Mouse (Mus musculus): ENCODE results near the gene Anxa11. TPM values are rescaled to one million over a fixed set of nuclear protein-coding genes. Genes with fewer than 3 reads are reported as not detected.
"Not testable (repeated sequence)": the region's sequence is repeated elsewhere in the genome, so short reads cannot be mapped to it uniquely, and the experiment has no call there.

Gene Anxa11
- polyA plus RNA-seq, 1 experiment = 119 TPM

DNA sequence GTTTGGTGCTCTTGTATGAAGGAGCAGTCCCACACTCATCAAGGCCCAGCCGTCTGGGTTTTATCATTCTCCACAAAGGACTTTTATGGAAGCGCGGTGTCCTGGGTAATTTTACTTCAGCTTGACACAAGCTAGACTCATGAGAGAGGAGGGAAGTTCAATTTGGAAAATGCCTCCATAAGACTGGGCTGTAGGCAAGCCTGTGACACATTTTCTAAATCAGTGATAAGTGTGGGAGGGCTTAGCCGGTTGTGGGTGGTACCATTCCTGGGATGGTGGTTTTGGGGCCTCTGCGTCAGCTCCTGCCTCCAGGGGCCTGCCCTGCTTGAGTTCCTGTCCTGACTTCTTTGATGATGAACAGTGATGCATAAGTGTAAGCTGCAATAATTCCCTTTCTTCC, 23.3 kb downstream of the Anxa11 start:
- DNase-seq (ENCODE audit: low read depth, low spot score) = no peak
- WGBS = 51% methylated on average over 5 of the region's 5 CpGs

DNA sequence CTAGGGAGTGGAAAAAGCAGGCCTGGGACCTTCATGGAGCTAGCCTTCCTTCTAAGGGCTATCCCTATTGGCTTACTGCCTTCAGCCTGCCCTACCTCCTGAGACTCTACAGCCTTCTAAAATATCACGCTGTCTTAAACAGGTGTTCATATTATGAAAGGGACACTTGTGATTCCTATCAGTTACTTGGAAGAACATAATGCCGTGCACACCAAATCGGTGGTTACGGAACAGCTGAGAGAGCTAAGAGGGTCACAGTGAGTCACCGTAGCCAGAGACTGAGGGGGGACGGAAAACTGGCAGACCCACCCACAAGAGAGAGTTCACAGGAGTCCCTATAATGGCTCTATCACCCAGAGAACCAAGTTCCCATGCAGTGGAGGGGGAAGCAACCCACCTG, 24.4 kb downstream of the Anxa11 start:
- 41% methylated on average over 6 of the region's 6 CpGs for WGBS
- no peak for DNase-seq (ENCODE audit: low read depth, low spot score)

DNA sequence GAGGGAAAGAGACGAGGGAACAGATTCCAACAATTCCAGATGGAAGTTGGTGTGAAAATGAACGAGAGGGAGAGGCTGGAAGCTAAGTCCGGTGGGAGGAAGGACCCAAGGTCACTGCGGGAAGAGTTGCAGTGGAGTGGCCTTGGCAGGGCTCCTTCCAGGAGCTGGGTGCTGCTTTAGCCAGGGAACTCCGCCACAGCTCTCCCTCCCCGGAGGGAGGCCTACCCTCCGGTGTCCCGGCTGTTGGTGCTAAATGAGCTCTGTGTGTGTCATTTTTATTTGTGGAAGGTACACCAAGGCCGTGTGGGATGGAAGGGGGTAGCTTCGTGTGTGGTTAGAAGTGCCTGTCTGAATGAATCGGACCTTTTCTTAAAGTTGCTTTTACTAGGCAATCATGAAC, 24.9 kb downstream of the Anxa11 start:
- WGBS = 20% methylated on average over 11 of the region's 11 CpGs
- DNase-seq (ENCODE audit: low read depth, low spot score) = no peak

DNA sequence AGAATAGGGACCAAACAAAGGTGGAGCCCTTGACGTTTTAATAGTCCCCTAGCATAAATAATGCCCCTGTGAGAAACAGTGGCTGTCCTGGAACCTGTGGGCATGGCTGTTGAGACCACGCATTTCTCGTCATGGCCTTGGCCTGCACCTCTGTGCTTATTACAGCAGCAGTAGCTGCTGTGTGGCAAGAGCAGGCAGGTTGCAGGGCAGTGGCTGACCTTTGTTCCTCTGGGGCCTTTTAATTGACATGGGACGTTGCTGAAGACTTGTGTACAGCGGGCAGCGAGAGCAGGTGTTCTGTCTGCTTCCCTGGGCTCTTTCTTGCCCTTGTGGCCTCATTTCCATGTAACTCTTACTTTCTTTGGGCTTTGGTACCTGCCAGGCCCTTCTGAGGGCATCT, 25.9 kb downstream of the Anxa11 start:
- DNase-seq (ENCODE audit: low read depth, low spot score) = no peak
- 25% methylated on average over 6 of the region's 6 CpGs for WGBS

DNA sequence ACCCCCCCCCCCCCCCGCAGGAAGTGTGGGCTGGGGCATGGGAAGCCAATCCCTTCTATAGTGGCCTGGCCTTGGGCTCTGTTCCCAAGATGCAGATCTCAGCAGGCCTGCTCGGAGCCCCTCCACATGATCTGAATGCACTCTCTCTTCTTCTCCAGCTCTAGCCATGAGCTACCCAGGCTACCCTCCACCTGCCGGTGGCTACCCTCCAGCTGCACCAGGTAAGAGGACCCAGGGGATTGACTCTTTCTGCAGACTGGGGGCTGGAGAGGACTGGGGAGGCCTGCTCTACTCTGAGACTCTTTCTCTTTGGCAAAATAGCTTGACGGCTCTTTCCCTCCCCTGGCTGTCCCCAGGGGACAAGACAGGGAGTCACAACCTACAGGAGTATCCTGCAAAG, 26.8 kb downstream of the Anxa11 start:
- no peak for DNase-seq (ENCODE audit: low read depth, low spot score)
- 30% methylated on average over 4 of the region's 4 CpGs for WGBS

DNA sequence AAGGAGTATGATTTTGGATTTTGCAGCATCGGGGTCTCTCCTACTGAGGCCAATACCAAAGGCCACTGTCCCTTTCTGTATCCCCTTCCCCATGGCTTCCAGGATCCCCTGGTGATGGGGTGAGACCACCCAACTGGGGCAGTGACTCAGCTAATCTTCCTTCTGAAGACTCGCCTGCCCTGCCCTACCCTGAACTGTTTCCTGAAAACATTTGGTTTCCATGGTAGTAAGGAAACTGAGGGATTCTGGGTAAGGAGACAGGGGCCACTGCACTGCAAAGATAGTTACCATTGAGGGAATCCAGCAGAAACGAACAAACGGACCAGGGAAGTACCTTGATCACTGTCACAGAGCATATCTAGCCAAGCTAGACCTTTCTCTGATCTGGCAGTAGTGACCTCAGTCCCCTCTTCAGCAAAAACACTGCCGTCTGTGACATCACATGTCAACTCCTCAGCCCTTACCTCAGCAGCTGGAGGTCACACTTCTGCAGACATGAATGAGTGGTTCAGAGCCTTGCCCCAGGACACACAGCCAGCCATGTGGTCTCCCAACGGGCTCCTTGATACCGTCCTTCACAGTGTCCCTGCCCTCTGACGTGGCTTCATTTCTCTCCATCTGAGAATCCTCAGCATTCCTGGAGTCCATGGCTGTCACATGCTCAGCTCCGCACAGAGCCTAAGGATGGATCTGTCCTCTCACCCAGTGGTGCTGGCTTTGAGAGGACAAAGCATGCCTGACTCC, 27.4 kb downstream of the Anxa11 start:
- WGBS = 56% methylated on average over 9 of the region's 9 CpGs
- no peak for DNase-seq (ENCODE audit: low read depth, low spot score)

DNA sequence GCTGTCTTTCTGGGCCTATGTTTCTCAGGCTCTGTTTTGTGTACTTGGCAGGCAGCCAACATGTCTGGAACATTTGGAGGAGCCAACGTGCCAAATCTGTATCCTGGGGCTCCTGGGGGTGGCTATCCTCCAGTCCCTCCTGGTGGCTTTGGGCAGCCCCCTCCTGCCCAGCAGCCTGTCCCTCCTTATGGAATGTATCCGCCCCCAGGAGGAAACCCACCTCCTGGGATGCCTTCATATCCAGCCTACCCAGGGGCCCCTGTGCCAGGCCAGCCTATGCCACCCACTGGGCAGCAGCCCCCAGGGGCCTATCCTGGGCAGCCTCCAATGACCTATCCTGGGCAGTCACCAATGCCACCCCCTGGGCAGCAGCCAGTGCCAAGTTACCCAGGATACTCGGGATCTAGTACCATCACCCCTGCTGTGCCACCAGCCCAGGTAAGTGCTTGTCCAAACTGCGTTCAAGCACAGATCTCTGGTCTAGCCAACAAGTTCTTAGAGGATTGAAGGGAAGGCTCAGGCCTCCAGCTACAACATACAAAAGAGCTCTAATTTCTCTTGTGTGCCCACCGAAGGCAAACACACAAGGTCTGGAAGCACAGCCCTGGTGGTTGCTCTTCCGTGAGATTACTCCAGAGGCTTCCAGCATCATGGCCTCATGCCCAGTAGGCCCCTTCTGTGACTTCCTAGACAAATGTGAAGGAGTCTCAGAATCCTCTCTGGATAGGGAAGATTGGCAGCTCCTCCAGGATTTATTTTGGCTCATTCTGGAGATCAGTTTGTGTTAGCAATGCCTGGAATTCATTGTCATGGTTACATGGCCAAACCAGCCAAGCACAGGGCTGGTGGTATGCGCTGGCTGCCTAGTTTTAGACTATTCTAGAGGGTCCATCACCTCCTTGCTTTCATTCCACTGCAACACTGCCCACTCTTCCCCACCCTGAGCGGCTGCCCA, 30.8 kb downstream of the Anxa11 start:
- no peak for DNase-seq (ENCODE audit: low read depth, low spot score)
- WGBS = 66% methylated on average over 8 of the region's 8 CpGs

DNA sequence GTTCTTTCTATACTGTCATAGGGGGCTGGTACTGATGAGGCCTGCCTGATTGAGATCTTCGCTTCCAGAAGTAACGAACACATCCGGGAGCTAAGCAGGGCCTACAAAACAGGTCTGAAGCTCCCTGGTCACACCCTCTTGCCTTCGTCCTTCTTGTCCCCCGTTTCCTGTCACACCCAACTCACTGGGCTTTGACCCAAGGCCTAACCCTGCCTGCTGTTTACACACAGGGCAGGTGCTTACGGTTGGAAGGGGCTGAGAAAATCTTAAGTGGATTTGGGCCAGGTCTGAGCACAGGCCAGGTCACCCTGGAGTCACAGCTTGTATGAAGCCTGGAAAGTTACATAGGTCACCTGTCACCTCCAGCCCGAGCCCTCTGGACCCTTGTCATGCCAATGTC, 34.7 kb downstream of the Anxa11 start:
- WGBS = no CpG with 5 or more reads among the region's 7 CpGs
- DNase-seq (ENCODE audit: low read depth, low spot score) = not testable (repeated sequence)

DNA sequence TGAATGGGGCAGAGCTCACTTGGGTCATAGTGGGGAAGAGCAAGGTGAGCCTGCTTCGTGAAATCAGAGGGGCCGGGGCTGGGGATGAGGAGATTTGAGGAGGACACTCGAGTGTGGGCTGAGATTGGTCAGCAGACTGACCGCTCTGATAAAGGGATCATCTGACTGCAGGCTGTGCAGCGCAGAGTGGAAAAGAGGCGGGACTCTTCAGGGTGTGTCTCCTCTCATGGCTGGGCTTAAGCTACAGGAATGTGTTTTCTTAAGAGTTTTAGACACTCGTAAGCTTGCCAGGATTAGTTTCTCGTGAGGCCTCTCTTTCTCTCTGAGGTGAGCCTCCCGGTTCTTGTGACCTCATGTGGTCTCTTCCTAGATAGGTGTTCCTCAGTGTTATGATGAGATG, 39.8 kb downstream of the Anxa11 start:
- DNase-seq (ENCODE audit: low read depth, low spot score) = not testable (repeated sequence)
- WGBS = no CpG with 5 or more reads among the region's 9 CpGs

DNA sequence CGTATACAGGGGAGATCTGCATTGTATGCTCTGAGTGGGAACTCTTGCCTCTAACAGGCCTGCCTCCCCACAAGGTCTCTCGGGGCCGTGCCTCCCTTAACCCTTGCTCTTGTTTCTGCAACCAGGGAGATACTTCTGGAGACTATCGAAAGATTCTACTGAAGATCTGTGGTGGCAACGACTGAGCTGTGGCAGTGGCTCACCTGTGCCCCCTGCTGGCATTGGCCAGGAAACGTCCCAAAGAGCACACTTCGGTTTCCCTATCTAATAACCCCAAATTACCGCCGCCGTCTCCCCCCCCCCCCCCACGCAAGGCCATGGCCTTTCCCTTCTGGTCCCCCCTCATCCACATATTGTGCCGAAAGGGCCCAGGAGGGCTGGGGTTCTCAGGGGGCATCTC, 43.9 kb downstream of the Anxa11 start:
- no CpG with 5 or more reads among the region's 12 CpGs for WGBS
- not testable (repeated sequence) for DNase-seq (ENCODE audit: low read depth, low spot score)

DNA sequence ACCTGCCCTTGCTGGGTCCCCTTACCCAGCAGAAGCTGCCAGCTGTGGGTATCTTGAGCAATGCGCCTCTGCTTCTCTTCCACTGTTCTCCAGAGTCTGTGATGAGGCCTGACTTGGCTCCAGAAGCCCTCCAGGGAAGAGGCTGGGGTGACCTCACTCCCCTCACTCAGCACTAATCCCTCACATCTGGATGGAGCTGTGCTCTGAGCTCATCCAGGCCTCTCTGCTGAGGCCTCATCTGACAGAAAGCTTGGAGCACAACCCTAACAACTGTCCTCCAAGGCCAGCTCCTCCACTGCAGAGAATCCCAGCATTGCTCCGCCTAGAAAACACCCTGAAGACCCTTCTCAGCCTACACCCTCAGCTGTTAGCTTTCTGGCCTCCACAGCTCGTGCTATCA, 52.6 kb downstream of the Anxa11 start:
- DNase-seq (ENCODE audit: low read depth, low spot score) = not testable (repeated sequence)
- WGBS = no CpG with 5 or more reads among the region's 3 CpGs

DNA sequence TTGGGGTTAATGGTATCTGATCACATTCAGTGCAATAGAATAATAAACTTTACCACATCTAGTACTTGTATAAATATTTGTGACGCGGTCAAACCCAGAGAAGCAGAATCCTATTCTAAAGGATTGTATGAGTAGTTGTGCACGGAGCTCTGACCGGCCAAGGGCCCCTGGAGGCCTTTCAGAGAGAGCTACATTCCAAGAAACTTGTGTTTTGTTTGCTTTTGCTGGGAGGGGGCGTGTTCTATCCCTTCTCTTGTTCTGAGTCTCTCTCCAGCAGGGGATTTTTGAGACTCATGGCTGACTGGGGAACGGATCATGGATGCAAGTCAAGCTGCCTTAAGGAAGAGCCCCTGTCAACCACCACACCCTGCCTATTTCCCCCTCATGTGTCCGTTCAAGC, 53.7 kb downstream of the Anxa11 start:
- DNase-seq (ENCODE audit: low read depth, low spot score) = not testable (repeated sequence)
- WGBS = no CpG with 5 or more reads among the region's 7 CpGs

DNA sequence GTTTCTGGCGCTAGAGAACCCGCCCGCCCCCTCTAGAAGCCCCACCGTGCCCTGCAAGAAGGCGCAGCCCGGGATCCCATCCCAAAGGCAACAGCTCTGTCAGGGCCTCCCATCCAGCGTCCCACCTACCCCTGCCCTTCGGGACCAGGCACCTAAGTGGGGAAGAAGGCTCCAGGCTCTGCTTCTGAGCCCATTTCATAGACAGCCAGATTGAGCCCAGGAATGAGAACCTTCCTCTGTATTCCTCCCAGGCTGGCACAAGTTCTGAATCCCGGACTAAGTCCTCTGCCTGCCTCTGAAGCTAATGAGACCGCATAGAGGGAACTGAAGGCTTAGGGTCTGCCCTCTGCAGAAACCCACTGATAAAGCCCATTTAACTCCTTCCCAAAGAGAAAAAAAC, 61.0 kb downstream of the Anxa11 start, which contains the start of gene Plac9a:
Plac9a (minus strand) TSS at position 101 of the 400 bp plus-strand sequence.
- WGBS = no CpG with 5 or more reads among the region's 10 CpGs
- not testable (repeated sequence) for DNase-seq (ENCODE audit: low read depth, low spot score)

DNA sequence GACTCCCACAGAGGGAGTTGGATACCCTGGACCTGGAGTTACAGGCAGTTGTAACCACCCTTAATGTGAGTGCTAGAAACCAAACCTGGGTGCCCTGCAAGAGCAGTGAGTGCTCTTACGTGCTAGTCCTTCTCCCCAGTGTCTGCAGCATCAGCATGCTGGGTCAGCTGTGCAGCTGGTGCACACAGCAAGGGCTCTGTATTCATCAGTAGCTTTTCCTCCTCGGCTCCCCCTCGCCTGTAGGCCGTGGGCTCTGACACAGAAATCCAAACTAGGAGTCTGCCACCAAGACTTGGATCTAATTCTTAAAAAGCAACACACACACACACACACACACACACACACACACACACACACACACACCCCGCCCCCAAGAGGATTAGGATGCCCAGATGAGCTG, 63.3 kb downstream of the Anxa11 start:
- not testable (repeated sequence) for DNase-seq (ENCODE audit: low read depth, low spot score)
- WGBS = no CpG with 5 or more reads among the region's 5 CpGs

DNA sequence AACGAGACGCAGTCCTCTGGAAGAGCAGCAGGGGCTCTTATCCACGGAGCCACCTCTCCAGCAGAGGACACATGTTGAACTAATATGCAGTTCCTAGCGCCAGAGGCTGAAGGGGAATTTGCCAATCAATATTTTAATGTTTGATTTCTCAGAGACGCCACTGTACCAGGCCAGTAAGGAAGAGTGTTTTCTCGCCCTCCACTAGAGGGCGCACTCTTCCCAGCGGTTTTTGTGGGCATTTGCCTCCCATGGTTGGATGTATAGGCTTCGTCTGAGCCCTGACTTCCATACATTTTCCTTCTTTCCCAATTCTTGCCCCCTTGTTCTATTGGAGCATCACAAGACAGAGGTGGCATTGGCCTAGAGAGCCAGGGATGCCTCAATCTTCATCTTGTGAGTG, 65.3 kb downstream of the Anxa11 start:
- DNase-seq (ENCODE audit: low read depth, low spot score) = not testable (repeated sequence)
- WGBS = no CpG with 5 or more reads among the region's 9 CpGs

DNA sequence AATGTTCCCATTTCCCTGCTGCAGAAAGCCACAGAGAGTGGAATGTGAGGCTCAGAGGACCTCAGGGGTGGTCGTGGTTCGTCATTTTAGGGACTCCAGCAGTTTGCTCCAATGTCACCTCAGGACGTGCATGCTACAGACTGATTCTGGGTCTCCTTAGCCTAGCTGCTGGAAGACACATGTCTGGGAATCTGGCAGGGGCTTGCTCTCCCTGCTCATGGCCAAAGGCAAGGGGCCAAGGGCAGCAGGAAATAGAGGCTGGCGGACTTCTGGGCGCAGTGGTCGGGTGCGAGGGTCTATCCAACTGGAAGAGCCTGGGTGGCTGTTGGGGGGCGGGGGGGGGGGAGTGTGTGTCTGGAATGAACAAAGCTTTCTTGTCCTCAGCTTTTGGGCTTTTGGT, 67.0 kb downstream of the Anxa11 start:
- no CpG with 5 or more reads among the region's 8 CpGs for WGBS

DNA sequence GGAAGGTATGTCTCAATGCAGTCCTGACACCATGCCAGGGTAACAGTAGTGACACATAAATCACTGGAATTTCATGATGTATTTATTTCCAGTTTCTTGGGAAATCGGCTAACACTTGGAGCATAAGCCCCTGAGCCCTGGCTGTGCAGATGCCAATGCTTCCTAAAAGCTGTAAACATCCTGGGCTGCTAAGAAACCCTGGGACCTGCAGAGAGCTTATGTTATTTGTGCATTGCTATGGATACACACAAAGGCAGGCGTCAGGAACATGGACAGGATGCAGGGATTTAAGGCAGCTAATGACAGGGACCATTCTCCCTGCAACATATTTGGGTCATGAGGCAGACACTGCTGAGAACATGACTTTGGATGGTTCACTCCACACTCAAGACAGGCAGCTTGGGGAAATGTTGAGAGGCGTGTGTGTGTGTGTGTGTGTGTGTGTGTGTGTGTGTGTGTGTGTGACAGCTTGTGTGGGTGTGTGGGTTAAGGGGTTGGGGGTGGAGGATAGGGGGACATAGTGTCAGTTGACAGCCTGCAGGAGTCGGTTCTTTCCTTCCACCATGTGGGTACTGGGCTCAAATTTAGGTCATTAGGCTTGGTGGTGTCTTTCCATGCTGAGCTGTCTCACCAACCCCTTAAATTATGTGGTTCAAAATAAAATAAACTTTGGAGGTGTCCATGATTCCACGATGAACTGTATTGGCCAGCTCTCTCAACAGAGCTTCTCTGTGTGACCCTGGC, 76.6 kb downstream of the Anxa11 start:
- WGBS = no CpG with 5 or more reads among the region's 5 CpGs
- DNase-seq (ENCODE audit: low read depth, low spot score) = not testable (repeated sequence)

More for the DNA sequence above, 67.0 kb downstream of the Anxa11 start:
- DNase-seq (ENCODE audit: low read depth, low spot score) = not testable (repeated sequence)

DNA sequence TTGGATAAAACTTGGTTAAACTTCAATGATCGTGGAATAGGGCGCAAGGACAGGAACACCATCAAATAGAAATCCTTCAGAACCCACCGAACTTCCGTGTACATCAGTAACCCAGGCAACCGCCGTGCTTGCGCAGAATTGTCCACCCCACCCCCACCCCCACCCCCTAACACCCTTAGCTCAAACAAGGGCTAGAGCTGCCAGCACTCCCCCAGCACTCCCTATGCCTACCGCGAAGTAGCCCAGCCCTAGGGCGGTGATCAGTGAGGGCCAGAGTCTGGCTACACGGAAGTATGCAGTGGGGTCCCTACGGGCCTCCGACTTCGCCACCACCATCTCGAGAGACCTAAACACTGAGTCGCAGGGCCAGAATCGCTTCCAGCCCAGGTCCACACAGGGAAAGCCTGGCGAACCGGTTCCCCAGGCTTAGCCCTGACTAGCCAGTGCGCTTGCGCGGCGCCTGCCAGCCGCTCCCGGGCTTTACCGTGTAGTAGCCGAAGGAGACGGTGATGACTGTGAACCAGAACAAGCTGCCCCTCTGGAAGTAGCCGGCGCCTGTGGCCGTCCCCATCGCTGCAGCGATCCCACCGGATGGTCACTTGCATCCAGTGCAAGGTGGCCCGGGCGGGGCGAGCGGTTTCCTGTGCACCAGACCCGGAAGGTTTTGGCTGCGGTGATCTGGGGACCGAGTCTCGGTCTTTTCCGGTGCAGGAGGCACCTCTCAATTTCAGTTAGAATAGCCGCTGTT, 85.0 kb downstream of the Anxa11 start:
- DNase-seq (ENCODE audit: low read depth, low spot score) = not testable (repeated sequence)
- no CpG with 5 or more reads among the region's 44 CpGs for WGBS

DNA sequence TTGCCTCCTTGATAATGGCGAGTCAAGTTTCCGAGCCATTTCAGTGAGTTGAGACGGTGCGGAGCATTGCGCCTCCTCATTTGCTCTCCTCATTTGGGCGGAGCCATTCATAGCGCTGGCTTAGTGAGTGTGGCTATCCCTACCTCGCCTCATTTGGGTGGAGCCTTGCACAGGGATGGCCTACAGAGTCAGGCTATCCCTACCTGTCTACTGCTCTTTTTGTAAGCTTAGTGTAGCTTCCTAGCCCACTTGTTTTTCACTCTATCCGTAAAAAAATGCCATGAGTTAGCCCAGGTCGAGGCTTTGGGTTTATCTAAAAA, 85.6 kb downstream of the Anxa11 start, which contains the start of gene Tmem254a:
Tmem254a (minus strand) TSS at position 111 of the 320 bp plus-strand sequence.
- no CpG with 5 or more reads among the region's 10 CpGs for WGBS
- not testable (repeated sequence) for DNase-seq (ENCODE audit: low read depth, low spot score)
